Mouse (Mus musculus): ENCODE results near the gene Olfr1380. TPM values are rescaled to one million over a fixed set of nuclear protein-coding genes. Genes with fewer than 3 reads are reported as not detected.

Gene Olfr1380
- polyA plus RNA-seq, 1 experiment = not detected

GRCm38 (mm10) chr11:49613349-49613748 is 56.7 kb downstream of the Olfr1380 start:
- 7% methylated on average over 10 of the region's 10 CpGs for WGBS
- no peaks in the 10 kb centered on the region for H3K4me1 ChIP-seq (ENCODE audit: control insufficient read depth, insufficient read depth, low read length)
- TF ChIP-seq CTCF (conservative IDR thresholded peaks at IDR 0.05; ENCODE audit: insufficient read depth, insufficient read length, low read depth, low read length) = no peak
- TF ChIP-seq POLR2A (IDR thresholded peaks at IDR 0.05; ENCODE audit: low read depth, low read length) = no peak
- no peak overlapping the region for H3K4me3 ChIP-seq (ENCODE audit: insufficient read depth, low read depth, low read length)
- H3K36me3 ChIP-seq (ENCODE audit: control insufficient read depth, insufficient read depth, low read length) = no peaks in the 10 kb centered on the region
- no peaks in the 10 kb centered on the region for H3K27me3 ChIP-seq (replicated peaks; ENCODE audit: control insufficient read depth, insufficient read depth, low read length)
- H3K27ac ChIP-seq (ENCODE audit: insufficient read depth, low read depth, low read length) = no peak overlapping the region
- peak; percentile 80 for DNase-seq

Other genes starting within 250 kb of the Olfr1380 start
- not detected in 2 replicates for gene Olfr1391, start 234.1 kb upstream of the Olfr1380 start, polyA plus RNA-seq (2012; rRNA removed)
- not detected in 2 replicates for gene Olfr1390, start 221.7 kb upstream of the Olfr1380 start, polyA plus RNA-seq (2012; rRNA removed)
- not detected in 2 replicates for gene Olfr1389, start 133.8 kb upstream of the Olfr1380 start, polyA plus RNA-seq (2012; rRNA removed)
- 0.02 and 0.04 TPM in 2 replicates for gene Olfr1388, start 120.3 kb upstream of the Olfr1380 start, polyA plus RNA-seq (2012; rRNA removed)
- gene Olfr1387, start 101.5 kb upstream of the Olfr1380 start, polyA plus RNA-seq (2012; rRNA removed) = not detected in 2 replicates
- not detected in 2 replicates for gene Olfr1386, start 91.8 kb upstream of the Olfr1380 start, polyA plus RNA-seq (2012; rRNA removed)
- not detected in 2 replicates for gene Olfr1385, start 67.8 kb upstream of the Olfr1380 start, polyA plus RNA-seq (2012; rRNA removed)
- not detected in 2 replicates for gene Olfr1384, start 50.2 kb upstream of the Olfr1380 start, polyA plus RNA-seq (2012; rRNA removed)
- gene Olfr1383, start 37.2 kb upstream of the Olfr1380 start, polyA plus RNA-seq (2012; rRNA removed) = not detected in 2 replicates
- not detected in 2 replicates for gene Olfr1382, start 28.6 kb upstream of the Olfr1380 start, polyA plus RNA-seq (2012; rRNA removed)
- gene Olfr1381, start 13.4 kb upstream of the Olfr1380 start, polyA plus RNA-seq (2012; rRNA removed) = not detected in 2 replicates
- gene Flt4, start 52.4 kb downstream of the Olfr1380 start, polyA plus RNA-seq (2012; rRNA removed) = 9.7 and 9.9 TPM in 2 replicates
- not detected in 2 replicates for gene Scgb3a1, start 106.7 kb downstream of the Olfr1380 start, polyA plus RNA-seq (2012; rRNA removed)
- gene Cnot6, start 155.8 kb downstream of the Olfr1380 start, polyA plus RNA-seq (2012; rRNA removed) = 10.5 and 14.1 TPM in 2 replicates
- gene Gfpt2, start 237.3 kb downstream of the Olfr1380 start, polyA plus RNA-seq (2012; rRNA removed) = 7.1 and 7.9 TPM in 2 replicates